Mouse (Mus musculus): ENCODE data around the gene Zmpste24.
A peak's percentile ranks its signal among the peaks of the same experiment; 100 is the strongest.

- peak; percentile 74 for TF ChIP-seq CTCF (IDR thresholded peaks at IDR 0.05; ENCODE audit: low read depth, low read length)
- TF ChIP-seq GATA1 (IDR thresholded peaks at IDR 0.05; ENCODE audit: borderline replicate concordance, low read length), result no peak
- TF ChIP-seq TAL1 (conservative IDR thresholded peaks at IDR 0.05; ENCODE audit: low read depth, low read length), result no peak
- no peak for TF ChIP-seq POLR2AphosphoS5 (IDR thresholded peaks at IDR 0.05; ENCODE audit: insufficient replicate concordance, low read depth, low read length)
Observed at GRCm38 (mm10) chr4:121040897-121041671, 57.0 kb downstream of the Zmpste24 start.
